Mouse (Mus musculus) T-helper 1 cell (primary cell): ENCODE measurements at regions not wholly inside any gene's neighbourhood (a gene's known extent, or its start where the extent isn't known, plus 50 kb on each side); places are given as distances from the start of the nearest gene placed in this dataset.

Source experiments
- in situ Hi-C: fragments of 300-600 bp; cut with MboI, MseI; formaldehyde crosslinking; loops from one replicate; pipeline ENCODE4 v1.15.1; 2025; ENCODE audit warnings: high pct_unique_total_duplicates

DNA sequence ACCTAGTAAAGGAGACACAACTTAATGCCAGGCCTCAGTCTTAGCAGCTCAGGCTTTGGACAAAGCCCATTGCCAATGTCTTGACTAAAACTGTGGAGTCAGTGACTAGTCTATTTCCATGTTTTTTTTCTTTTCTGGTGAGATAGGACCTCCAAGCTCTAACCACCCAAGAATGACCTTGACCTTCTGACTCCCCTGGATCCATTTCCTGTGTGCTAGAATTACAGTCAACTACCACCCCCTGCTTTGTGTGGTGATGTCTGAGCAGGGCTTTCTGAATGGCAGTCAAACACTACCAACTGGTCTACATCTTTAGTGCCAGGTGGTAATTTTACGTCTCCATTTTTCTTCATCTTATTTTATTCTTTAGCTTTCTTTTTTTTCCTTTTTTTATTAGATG is 51.3 kb upstream of the Rnf138rt1 start:
- in situ Hi-C loops = no loop called here

DNA sequence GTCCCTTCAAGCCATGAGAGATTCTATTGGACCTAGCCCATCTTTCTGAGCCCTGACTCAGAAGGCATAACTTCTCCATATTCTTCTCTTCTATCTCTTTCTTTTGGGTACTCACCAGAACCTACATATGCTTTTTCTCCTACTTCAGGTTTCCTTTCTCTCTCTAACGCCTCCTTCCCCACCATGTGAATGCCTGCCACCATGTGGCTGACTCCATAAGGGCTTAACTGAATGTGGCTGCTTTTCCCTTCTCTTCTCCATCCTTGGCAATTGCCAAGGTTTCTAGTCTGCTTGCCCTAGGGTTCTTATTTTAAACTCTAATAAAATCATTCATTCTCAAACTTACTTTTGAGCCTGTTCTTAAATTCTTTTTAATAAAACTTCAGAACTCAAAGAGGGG is 53.7 kb upstream of the Rnf138rt1 start:
- in situ Hi-C loops = no loop called here

DNA sequence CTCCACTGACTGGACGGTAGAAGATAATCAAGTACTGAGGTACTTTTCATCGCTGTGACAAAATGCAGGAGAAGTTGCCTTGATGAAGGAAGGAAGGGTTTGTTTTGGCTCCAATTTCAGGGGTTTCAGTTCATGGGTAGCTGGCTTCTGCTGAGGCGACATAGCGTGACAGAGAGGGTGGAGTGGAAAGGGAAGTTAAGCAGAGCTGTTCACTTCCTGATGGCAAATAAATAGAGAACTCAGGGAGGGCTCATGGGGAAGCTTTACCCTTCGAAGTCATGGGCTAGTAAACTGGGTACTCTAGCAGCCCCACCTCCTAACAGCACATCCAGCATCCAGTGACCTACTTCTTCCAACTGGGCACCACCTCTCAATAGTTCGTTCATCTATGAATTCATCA is 61.2 kb upstream of the Rnf138rt1 start:
- in situ Hi-C loops = loop anchor here (10.0 kb wide), 1 partner anchor 1547 kb away; no protein-coding TSS in a partner anchor

DNA sequence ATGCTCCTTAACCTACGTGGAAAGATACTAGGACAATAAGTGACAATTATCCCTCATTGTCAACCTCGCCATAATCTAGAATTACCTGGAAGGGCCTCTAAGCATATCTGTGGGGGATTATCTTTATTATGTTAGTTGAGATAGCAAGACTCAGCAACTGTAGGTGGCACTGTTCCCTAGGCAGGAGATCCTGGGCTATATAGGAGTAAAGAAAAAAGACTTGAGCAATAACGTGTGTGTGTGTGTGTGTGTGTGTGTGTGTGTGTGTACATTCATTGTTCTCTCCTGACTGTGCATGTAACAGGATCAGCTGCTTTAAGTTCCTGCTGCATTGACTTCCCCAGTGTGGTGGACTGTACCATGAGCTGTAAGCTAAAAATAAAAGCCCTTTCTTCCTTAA is 66.3 kb upstream of the Rnf138rt1 start:
- in situ Hi-C loops = loop anchor here (10.0 kb wide), 1 partner anchor 1553 kb away; no protein-coding TSS in a partner anchor

DNA sequence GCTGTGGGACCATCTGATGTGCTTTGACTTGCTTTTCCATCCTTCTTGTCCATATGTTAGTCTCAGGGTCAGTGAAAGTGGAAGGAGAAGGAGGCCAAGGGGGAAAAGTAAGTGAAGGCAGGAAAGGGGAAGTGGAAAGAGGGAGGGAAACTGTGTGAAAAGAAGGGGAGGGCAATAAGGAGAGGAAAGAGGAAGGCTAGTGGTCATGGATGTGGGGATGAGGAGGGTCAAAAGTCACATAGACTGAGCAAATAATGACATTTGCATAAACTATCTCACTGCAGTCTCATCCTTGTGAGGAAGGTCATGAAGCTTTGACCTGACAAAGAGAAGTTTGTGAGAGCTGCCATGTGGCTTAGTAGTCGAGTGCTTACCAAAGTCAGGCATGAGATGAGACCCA is 63.4 kb upstream of the Ap1s2 start:
- in situ Hi-C loops = no loop called here

DNA sequence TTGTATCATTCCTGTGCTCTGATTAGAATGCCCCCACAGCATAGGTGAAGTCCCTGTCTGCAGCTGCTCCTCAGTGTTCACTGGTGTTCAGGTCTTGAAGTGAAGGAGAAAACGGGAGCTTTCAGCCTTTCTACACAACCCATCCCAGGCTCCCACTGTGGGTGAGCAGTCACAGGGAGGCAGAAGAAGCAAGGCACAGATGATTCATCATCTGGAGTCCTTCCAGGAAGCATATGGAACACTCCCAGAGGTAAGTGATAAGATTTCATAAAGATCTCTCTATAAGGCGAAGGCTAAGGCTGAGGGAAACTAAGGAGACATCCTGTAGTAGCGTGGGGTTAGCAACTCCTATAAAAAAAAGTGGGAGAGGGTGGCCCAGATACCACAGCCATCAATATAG is 61.9 kb upstream of the Ap1s2 start:
- in situ Hi-C loops = no loop called here

DNA sequence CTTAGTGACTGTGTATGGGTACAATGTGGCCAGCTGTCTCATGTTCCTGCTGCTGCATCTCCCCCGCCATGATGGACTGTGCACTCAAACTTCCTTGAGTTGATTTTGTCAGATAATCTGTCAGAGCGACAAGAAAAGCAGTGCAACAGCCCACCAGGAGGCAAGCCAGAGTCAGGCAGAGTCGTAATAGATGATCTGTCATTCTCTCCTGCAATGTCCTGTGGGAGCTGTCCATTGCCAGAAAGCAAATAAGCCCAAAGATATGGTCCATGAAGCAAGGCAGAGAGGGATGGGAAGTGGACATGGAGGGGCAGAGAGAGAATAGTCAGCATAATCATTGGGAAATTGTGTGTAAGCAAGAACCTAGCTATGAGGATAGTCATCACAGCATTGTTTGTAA is 61.2 kb upstream of the Ap1s2 start:
- in situ Hi-C loops = no loop called here

DNA sequence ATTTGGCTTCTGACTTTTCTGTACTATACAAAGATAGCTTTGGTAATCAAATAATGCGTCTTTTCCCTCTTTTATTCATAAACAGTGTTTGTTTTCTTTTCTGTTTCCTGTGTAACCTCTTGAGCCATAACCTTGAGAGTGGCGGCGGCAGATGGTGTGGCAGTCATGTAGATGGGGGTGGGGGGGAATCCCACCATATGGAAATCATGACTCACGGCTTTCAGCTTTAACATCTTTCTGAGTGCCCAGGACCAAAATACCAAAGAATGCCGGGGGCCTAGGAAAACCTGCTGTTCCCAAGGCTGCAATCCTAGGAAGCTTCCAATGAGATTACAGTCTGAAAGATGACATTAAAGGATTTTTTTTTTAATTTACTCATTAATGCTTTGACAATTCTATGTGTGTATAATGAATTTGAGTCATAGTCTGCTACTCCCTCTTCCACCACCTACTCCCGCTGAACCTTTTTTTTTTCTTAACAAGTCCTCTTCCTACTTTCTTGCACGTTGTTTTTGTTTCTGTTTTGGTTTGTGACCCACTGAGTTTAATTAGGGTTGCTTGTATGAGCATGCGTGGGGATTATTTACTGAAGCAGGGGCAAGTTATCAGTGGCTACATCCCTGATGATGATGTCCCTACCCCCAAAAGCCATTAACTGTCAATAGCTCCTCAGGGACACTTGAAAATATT is 60.2 kb upstream of the Ap1s2 start:
- in situ Hi-C loops = no loop called here

DNA sequence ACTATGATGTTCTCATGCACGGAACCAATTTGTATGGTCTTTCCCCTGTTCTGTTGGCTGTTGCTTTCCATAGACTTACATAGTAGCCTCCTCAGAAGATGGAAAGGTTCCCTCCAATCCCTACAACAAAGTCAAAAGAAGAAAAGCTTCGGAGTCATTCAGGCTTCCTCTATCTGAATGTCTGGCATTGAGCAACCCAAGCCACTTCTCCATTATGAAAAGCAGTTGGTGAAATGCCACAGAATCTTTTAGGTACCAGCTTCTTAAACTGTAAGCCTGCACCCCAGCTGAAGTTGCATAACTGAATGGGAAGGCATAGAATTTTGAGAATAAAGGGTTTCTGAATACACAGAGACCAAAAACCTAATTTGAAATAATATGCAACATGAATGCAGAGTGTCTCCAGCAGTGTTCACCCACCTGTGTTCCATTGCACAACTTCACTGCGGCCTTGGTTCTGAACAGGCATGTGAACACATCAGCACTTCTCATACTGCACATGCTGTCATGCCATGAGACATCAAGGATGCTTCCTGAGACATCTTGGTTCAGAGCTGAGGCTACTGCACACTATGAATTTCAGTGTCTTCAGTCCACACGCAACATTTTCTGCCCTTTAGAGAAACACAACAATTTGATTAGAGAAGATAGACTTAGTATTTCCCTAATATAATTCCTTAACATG is 57.8 kb upstream of the Ap1s2 start:
- in situ Hi-C loops = no loop called here

DNA sequence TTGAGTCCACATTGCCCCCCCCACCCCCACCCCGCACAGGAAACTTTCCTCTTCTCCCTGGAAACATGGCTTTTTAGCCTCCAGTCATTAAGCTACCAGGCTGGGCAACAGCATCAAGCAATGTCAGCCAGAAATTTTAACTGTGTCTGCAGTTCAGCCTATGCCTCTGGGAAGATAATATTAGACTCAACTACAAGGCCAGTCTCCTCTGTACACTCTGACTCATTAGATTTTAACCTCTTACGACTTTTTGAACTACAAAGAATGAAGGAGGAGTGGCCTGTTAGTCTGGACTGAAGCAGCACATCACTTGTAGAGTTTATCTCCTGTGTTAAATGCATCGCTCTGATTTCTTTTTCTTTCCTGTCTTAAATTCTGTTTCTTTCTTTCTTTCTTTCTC is 50.3 kb upstream of the Ap1s2 start:
- in situ Hi-C loops = no loop called here
